Mouse (Mus musculus): ENCODE measurements around the gene Cd2bp2.

The Cd2bp2 gene

GRCm38 (mm10) chr7:127142214-127142613 lies 53.6 kb downstream of the Cd2bp2 start:
- DNase-seq (ENCODE audit: low spot score), result no peak
